Mouse (Mus musculus) E14TG2a.4 (cell line): Measurements from ENCODE around the gene Shox2.

Experiments
- CTCF ChIP-seq: conservative IDR thresholded peaks from 2 replicates; pipeline ENCODE4 v1.5.1; 2014; ENCODE audit warnings: low read length
- NANOG ChIP-seq: IDR thresholded peaks from 2 replicates; pipeline ENCODE4 v1.6.1; 2014; ENCODE audit warnings: borderline replicate concordance, low read length, mixed read lengths
- POU5F1 ChIP-seq: IDR thresholded peaks from 2 replicates; pipeline ENCODE4 v1.6.1; 2014; ENCODE audit warnings: low read length, borderline replicate concordance

DNA sequence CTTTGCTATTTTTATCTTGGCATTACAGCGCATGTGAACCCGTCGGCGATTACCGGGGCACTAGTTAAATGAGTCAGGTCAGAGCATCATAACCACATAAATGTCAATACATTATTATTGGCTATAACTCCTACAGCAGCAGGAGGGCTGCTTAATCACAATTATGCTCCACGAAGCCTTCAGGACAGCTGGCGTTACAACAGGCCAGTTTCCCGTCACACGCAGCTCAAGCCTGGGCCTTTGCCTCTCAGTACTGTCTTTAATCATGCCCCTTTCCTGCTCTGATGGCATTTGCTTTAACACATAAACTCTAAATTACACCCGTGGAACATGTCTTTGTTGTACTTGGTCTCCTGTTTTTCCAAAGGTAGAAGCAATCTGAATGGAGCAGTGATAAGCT, 41.9 kb downstream of the Shox2 start:
- TF ChIP-seq CTCF (no peak), NANOG (no peak), POU5F1 (no peak)
